Mouse (Mus musculus): Measurements from ENCODE around the gene Rassf8. TPM values are rescaled to one million over a fixed set of nuclear protein-coding genes. Genes with fewer than 3 reads are reported as not detected.

Rassf8 gene
- polyA plus RNA-seq, 1 experiment from 2014 or later = 2.4 TPM

DNA sequence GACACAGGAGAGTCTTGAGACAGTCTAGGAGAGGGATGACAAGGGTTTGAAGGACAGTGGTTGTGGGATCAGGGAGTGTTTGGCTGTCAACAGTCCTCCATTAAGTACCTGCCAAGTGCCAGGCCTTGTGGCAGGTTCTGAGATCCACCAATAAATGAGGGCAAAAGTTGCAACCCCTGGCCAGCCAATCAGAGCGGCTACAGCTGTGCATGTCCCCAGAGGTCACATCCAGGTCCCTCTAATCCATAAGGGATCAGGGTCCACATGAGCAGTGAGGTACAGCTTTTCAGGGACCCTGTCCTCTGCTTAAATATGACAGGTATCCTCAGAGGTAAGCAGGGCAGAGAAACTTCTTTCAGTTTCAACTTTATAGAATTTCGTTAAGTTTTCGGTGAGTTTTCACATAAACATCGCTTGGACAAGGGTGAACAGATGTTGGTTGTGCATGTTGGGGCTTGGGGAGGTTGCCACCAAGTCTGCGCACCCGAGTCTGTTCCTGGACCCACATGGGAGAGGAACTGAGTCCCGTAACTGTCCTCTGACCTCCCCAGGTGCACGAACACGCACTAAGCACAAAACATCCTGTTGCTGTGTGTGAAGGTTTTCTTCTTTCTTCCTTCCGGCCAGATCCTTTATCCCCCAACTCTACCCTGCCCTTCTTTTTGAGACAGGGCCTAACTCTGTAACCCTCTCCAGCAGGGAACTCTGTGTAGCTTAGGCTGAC lies 107.0 kb downstream of the Rassf8 start:
- Histone ChIP-seq H3K27me3 (replicated peaks; ENCODE audit: control insufficient read depth, insufficient read depth, low read length) (no peaks in the 10 kb centered on the region), H3K4me2 (ENCODE audit: low read length) (no peak overlapping the region), H3K4me3 (ENCODE audit: low read depth, low read length) (no peak overlapping the region), H3K4me1 (ENCODE audit: control insufficient read depth, insufficient read depth, low read length) (peaks cover 9% of the 10 kb centered on the region), H3K36me3 (ENCODE audit: control insufficient read depth, insufficient read depth, low read length) (no peaks in the 10 kb centered on the region), H3K9me3 (replicated peaks; ENCODE audit: control insufficient read depth, low read length) (no peaks in the 10 kb centered on the region), H3K27ac (ENCODE audit: low read depth, low read length) (no peak overlapping the region), H3K9ac (ENCODE audit: low read length) (no peak overlapping the region)
- WGBS = 89% methylated on average over 10 of the region's 10 CpGs
- DNase-seq (ENCODE audit: low spot score) = no peak
- no peak for ATAC-seq

DNA sequence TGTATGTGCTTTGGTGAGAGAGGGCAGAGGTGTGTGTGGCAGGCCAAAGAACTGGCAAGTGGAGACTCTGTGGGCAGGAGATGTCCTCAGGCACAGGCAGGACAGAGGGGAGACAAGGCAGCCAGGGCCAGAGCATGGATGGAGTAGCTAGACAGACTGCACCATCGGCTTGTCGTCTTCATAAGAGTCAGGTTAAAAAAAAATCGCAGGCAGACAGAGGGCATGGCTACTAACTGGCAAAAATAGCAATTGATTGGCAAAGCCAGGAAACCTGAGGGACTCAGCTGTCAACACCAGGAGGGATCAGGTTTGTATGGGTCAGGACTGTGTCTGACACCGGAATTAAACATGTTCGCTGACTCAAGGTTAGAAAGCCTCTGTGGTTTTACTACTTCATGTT lies 108.2 kb downstream of the Rassf8 start:
- no peak overlapping the region for H3K9ac ChIP-seq (ENCODE audit: low read length)
- peaks cover 9% of the 10 kb centered on the region for H3K4me1 ChIP-seq (ENCODE audit: control insufficient read depth, insufficient read depth, low read length)
- ATAC-seq = no peak
- WGBS = 58% methylated on average over 5 of the region's 5 CpGs
- H3K9me3 ChIP-seq (replicated peaks; ENCODE audit: control insufficient read depth, low read length) = no peaks in the 10 kb centered on the region
- no peak overlapping the region for H3K27ac ChIP-seq (ENCODE audit: low read depth, low read length)
- no peak overlapping the region for H3K4me2 ChIP-seq (ENCODE audit: low read length)
- no peak overlapping the region for H3K4me3 ChIP-seq (ENCODE audit: low read depth, low read length)
- no peaks in the 10 kb centered on the region for H3K36me3 ChIP-seq (ENCODE audit: control insufficient read depth, insufficient read depth, low read length)
- H3K27me3 ChIP-seq (replicated peaks; ENCODE audit: control insufficient read depth, insufficient read depth, low read length) = no peaks in the 10 kb centered on the region
- DNase-seq (ENCODE audit: low spot score) = no peak

DNA sequence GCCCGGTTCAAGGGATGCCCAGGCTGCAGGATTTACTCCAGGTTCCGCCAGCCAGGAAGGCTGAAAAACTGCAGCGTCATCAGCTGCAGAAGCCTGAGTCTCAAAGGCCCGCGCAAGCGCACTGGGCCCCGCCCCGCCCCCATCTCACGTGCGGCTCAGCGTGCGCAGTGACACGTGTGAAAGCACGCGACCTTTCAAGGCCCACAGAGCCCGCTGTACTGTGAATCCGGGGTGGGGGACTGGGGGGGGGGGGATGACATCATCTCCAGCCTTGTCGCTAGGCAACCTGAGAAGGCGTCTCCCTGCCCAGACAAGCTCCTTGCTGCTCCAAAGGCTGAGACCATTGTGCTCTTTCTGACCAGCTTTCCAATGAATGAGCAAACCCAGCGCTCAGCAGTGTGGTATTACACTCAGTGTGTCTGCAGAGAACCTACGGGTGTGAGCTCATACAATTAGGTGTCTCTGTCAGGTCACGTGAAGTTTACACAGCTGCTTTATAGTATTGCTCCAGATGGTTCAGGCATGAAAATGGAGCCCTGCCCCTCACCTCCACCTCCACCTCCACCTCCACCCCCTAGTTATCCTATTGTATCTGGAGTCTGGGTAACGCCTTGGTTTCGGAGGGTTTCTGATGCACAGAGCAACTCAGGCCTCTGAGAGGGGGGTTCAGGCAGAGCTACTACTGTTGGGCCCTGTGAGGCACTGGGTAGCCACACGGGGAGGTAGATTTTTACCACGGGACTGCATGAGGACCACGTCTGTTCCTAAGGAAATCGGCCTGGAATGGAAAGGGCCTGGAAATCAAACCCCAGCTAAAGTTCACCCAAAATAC lies 109.4 kb downstream of the Rassf8 start:
- WGBS = 3% methylated on average over 28 of the region's 28 CpGs
- H3K36me3 ChIP-seq (ENCODE audit: control insufficient read depth, insufficient read depth, low read length) = no peaks in the 10 kb centered on the region
- H3K4me2 ChIP-seq (ENCODE audit: low read length) = peak overlapping the region; percentile 37
- peak; percentile 97 for DNase-seq (ENCODE audit: low spot score)
- H3K27me3 ChIP-seq (replicated peaks; ENCODE audit: control insufficient read depth, insufficient read depth, low read length) = no peaks in the 10 kb centered on the region
- peak overlapping the region; percentile 4 for H3K4me3 ChIP-seq (ENCODE audit: low read depth, low read length)
- H3K27ac ChIP-seq (ENCODE audit: low read depth, low read length) = peak overlapping the region; percentile 0; the same call in 1 of the 2 replicates
- ATAC-seq = peak; percentile 96
- peaks cover 9% of the 10 kb centered on the region for H3K4me1 ChIP-seq (ENCODE audit: control insufficient read depth, insufficient read depth, low read length)
- no peaks in the 10 kb centered on the region for H3K9me3 ChIP-seq (replicated peaks; ENCODE audit: control insufficient read depth, low read length)
- 0 out of 2 replicates have a peak overlapping the region, but pooled peaks have one; percentile 22 for H3K9ac ChIP-seq (ENCODE audit: low read length)

DNA sequence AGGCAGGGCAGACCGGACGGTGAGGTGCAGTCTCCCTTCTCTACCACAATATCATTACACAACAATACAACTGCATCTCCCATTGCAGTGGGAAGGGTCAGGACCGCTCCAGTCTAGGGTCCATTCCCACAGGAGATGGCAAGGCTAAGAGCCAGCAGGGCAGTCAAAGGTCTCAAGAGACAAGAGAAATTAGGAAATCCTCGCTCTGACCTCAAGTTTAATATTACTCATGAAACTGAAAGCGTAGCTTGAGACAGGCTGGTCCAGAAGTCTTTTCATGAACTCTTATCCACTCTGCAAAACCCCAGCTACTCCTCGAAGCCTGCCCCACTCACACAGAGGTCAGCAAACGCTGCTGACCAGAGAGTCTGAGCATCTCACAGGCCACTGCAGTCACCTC lies 110.9 kb downstream of the Rassf8 start:
- Histone ChIP-seq H3K4me3 (ENCODE audit: low read depth, low read length) (no peak overlapping the region), H3K9ac (ENCODE audit: low read length) (no peak overlapping the region), H3K4me1 (ENCODE audit: control insufficient read depth, insufficient read depth, low read length) (peaks cover 9% of the 10 kb centered on the region), H3K27ac (ENCODE audit: low read depth, low read length) (no peak overlapping the region), H3K27me3 (replicated peaks; ENCODE audit: control insufficient read depth, insufficient read depth, low read length) (peaks cover 8% of the 10 kb centered on the region; the same call in 1 of the 2 replicates), H3K36me3 (ENCODE audit: control insufficient read depth, insufficient read depth, low read length) (no peaks in the 10 kb centered on the region), H3K9me3 (replicated peaks; ENCODE audit: control insufficient read depth, low read length) (no peaks in the 10 kb centered on the region), H3K4me2 (ENCODE audit: low read length) (no peak overlapping the region)
- no peak for ATAC-seq
- DNase-seq (ENCODE audit: low spot score) = no peak
- 87% methylated on average over 7 of the region's 7 CpGs for WGBS

DNA sequence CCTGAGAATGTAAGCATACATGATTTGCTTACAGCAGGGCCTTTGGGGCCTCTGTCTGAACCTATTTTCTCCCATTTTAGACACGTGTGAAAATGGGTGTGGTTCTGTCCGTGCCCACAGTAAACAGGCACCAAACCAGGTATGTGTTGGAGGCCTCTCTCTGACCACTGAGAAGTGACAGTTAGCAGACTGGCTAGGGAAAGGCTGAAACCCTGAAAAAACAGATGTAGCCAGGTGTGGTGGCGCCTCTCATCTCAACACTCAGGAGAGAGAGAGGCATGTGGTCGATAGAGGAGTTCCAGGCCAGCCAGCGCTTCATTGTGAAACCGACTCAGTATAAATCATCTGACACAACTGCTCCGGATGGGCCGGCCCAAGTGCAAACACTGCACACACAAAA lies 111.9 kb downstream of the Rassf8 start:
- Histone ChIP-seq H3K36me3 (ENCODE audit: control insufficient read depth, insufficient read depth, low read length) (no peaks in the 10 kb centered on the region), H3K4me1 (ENCODE audit: control insufficient read depth, insufficient read depth, low read length) (peaks cover 9% of the 10 kb centered on the region), H3K9me3 (replicated peaks; ENCODE audit: control insufficient read depth, low read length) (no peaks in the 10 kb centered on the region), H3K4me2 (ENCODE audit: low read length) (no peak overlapping the region), H3K4me3 (ENCODE audit: low read depth, low read length) (no peak overlapping the region), H3K27ac (ENCODE audit: low read depth, low read length) (no peak overlapping the region), H3K9ac (ENCODE audit: low read length) (no peak overlapping the region), H3K27me3 (replicated peaks; ENCODE audit: control insufficient read depth, insufficient read depth, low read length) (peaks cover 15% of the 10 kb centered on the region)
- WGBS = 72% methylated on average over 8 of the region's 8 CpGs
- ATAC-seq = no peak
- no peak for DNase-seq (ENCODE audit: low spot score)

DNA sequence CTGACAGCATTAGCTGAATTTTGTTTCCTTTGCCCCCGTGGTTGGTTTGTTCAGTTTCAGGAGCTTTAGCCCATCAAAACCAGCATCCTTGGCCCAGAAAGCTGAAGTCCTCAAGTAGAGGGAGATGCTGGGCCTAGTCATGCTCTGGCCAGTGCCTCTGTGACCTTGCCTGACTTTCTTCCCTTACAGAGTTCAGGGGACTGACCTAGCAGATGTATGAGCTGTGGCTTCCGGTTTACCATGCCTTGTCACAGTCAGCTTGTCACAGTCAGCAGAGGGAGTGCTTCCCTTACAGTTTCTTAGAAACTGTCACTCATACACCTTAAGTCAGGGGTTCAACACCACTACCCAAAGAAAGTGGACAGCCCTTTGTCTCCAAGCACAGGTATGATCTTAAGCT lies 113.8 kb downstream of the Rassf8 start:
- H3K9me3 ChIP-seq (replicated peaks; ENCODE audit: control insufficient read depth, low read length) = no peaks in the 10 kb centered on the region
- H3K27me3 ChIP-seq (replicated peaks; ENCODE audit: control insufficient read depth, insufficient read depth, low read length) = peaks cover 31% of the 10 kb centered on the region
- no peaks in the 10 kb centered on the region for H3K36me3 ChIP-seq (ENCODE audit: control insufficient read depth, insufficient read depth, low read length)
- no peak overlapping the region for H3K9ac ChIP-seq (ENCODE audit: low read length)
- no peak overlapping the region for H3K4me3 ChIP-seq (ENCODE audit: low read depth, low read length)
- peaks cover 7% of the 10 kb centered on the region for H3K4me1 ChIP-seq (ENCODE audit: control insufficient read depth, insufficient read depth, low read length)
- no peak for DNase-seq (ENCODE audit: low spot score)
- H3K4me2 ChIP-seq (ENCODE audit: low read length) = no peak overlapping the region
- no peak for ATAC-seq
- no peak overlapping the region for H3K27ac ChIP-seq (ENCODE audit: low read depth, low read length)
- WGBS = 75% methylated on average over 2 of the region's 2 CpGs

DNA sequence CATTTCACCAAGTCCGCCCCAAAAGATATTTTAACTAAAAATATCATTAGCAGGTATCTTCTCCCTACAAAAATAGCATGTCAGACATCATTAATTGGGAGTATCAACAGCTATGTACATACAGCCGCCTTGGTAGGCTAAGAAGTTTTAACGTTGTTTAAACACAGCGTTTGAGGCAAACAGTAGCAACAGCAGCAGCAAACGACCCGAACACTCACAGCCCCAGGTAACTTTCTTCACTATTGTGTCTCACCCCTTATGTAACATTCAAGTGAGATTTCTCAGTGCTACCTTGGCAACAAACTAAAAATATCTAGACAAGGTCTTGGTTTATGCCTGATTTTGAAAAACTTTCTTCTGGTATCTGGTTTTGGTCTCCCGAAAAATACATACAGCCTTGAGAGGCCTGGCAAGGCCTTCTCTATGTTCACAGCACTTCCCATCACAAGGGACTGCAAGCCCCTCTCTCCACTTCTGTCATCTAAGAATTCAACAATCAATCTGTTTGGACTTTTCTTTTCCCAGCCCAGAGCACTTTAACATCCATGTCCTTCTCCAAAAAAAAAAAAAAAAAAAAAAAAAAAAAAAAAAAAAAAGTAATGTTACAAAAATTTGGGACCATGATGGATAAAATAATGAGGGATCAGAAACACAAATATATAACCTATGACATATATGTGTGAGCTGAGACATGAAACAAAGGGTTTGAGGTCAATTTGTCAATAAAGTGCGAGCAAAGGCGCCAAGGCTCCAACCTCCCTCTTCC lies 115.1 kb downstream of the Rassf8 start:
- no peak for DNase-seq (ENCODE audit: low spot score)
- 71% methylated on average over 9 of the region's 9 CpGs for WGBS
- Histone ChIP-seq H3K4me3 (ENCODE audit: low read depth, low read length) (no peak overlapping the region), H3K27me3 (replicated peaks; ENCODE audit: control insufficient read depth, insufficient read depth, low read length) (peaks cover 31% of the 10 kb centered on the region), H3K4me1 (ENCODE audit: control insufficient read depth, insufficient read depth, low read length) (no peaks in the 10 kb centered on the region; the same call in 1 of the 2 replicates), H3K9me3 (replicated peaks; ENCODE audit: control insufficient read depth, low read length) (no peaks in the 10 kb centered on the region), H3K36me3 (ENCODE audit: control insufficient read depth, insufficient read depth, low read length) (no peaks in the 10 kb centered on the region), H3K27ac (ENCODE audit: low read depth, low read length) (no peak overlapping the region), H3K4me2 (ENCODE audit: low read length) (peak overlapping the region; percentile 99; the same call in 1 of the 2 replicates), H3K9ac (ENCODE audit: low read length) (no peak overlapping the region)
- no peak for ATAC-seq

DNA sequence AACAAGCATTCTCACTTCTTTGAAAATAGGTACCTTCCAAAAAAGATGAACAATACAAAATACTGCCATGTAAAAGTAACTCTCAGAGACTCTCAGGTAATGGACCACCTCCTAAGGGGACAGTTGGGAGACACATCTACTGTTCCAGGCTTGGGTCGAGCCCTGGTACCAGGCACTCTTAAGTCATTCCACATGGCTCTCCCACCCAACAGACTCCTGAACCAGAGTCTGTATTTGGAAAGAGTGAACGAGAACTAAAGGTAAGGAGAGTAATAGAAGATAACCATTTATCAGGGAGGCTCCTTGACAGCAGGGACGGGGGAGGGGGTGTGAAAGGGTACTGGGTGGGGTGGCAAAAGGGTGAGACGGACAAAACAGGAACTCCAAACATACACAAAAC lies 115.8 kb downstream of the Rassf8 start:
- DNase-seq (ENCODE audit: low spot score) (no peak), ATAC-seq (no peak)
- Histone ChIP-seq H3K36me3 (ENCODE audit: control insufficient read depth, insufficient read depth, low read length) (no peaks in the 10 kb centered on the region), H3K4me2 (ENCODE audit: low read length) (peak overlapping the region; percentile 99), H3K27me3 (replicated peaks; ENCODE audit: control insufficient read depth, insufficient read depth, low read length) (peaks cover 35% of the 10 kb centered on the region), H3K4me1 (ENCODE audit: control insufficient read depth, insufficient read depth, low read length) (peaks cover 3% of the 10 kb centered on the region), H3K4me3 (ENCODE audit: low read depth, low read length) (peak overlapping the region; percentile 57), H3K9me3 (replicated peaks; ENCODE audit: control insufficient read depth, low read length) (no peaks in the 10 kb centered on the region), H3K9ac (ENCODE audit: low read length) (peak overlapping the region; percentile 61; the same call in 1 of the 2 replicates), H3K27ac (ENCODE audit: low read depth, low read length) (no peak overlapping the region)
- WGBS = 17% methylated on average over 4 of the region's 4 CpGs
